Mouse (Mus musculus): Measurements from ENCODE around the gene 4921509C19Rik. TPM values are rescaled to one million over a fixed set of nuclear protein-coding genes. Genes with fewer than 3 reads are reported as not detected.
"Not testable (repeated sequence)": the region's sequence is repeated elsewhere in the genome, so short reads cannot be mapped to it uniquely, and the experiment has no call there.

Gene 4921509C19Rik
- polyA plus RNA-seq (2016; fragmentation: Nextera tagmentation; extraction: Ambion mirVana): not detected in 2 replicates

GRCm38 (mm10) chr2:151476053-151476452 is at the start of gene 4921509C19Rik:
Gene 4921509C19Rik, minus strand, starts transcription at chr2:151476153.
- H3K4me1 ChIP-seq; DNase-seq (ENCODE audit: low spot score); H3K4me3 ChIP-seq; H3K36me3 ChIP-seq; H3K9me3 ChIP-seq; H3K27ac ChIP-seq; H3K27me3 ChIP-seq (ENCODE audit: insufficient read depth, poor library complexity, severe bottlenecking): not testable (repeated sequence)
- whole genome bisulfite sequencing: 81% methylated on average over 5 of the region's 5 CpGs

- 59% methylated on average over 2 of the region's 2 CpGs for WGBS
- peaks cover 11% of the 10 kb centered on the region; the same call in 1 of the 2 replicates for H3K36me3 ChIP-seq
- DNase-seq (ENCODE audit: low spot score): no peak
Observed at GRCm38 (mm10) chr2:151525520-151525919, 49.6 kb upstream of the 4921509C19Rik start.

GRCm38 (mm10) chr2:151524324-151525041 is 48.5 kb upstream of the 4921509C19Rik start:
- no peak overlapping the region for H3K4me3 ChIP-seq
- H3K27ac ChIP-seq: no peak overlapping the region
- peaks cover 16% of the 10 kb centered on the region; the same call in 1 of the 2 replicates for H3K36me3 ChIP-seq
- DNase-seq (ENCODE audit: low spot score): no peak
- no peaks in the 10 kb centered on the region for H3K27me3 ChIP-seq (ENCODE audit: insufficient read depth, poor library complexity, severe bottlenecking)
- WGBS: 18% methylated on average over 4 of the region's 4 CpGs
- no peaks in the 10 kb centered on the region for H3K9me3 ChIP-seq
- H3K4me1 ChIP-seq: peaks cover 9% of the 10 kb centered on the region; the same call in 1 of the 2 replicates

More at GRCm38 (mm10) chr2:151525520-151525919, 49.6 kb upstream of the 4921509C19Rik start:
- no peaks in the 10 kb centered on the region for H3K9me3 ChIP-seq
- H3K4me3 ChIP-seq: no peak overlapping the region
- H3K27me3 ChIP-seq (ENCODE audit: insufficient read depth, poor library complexity, severe bottlenecking): no peaks in the 10 kb centered on the region
- peaks cover 12% of the 10 kb centered on the region for H3K4me1 ChIP-seq
- H3K27ac ChIP-seq: no peak overlapping the region

- Histone ChIP-seq H3K27me3 (ENCODE audit: insufficient read depth, poor library complexity, severe bottlenecking) (no peaks in the 10 kb centered on the region), H3K4me1 (no peaks in the 10 kb centered on the region), H3K4me3 (no peak overlapping the region), H3K9me3 (no peaks in the 10 kb centered on the region), H3K36me3 (peaks cover 40% of the 10 kb centered on the region), H3K27ac (no peak overlapping the region)
- WGBS: 84% methylated on average over 2 of the region's 2 CpGs
- DNase-seq (ENCODE audit: low spot score): no peak
Observed at GRCm38 (mm10) chr2:151519000-151519399, 43.0 kb upstream of the 4921509C19Rik start.

GRCm38 (mm10) chr2:151513525-151514285 is 37.8 kb upstream of the 4921509C19Rik start:
- H3K36me3 ChIP-seq: peaks cover 67% of the 10 kb centered on the region

GRCm38 (mm10) chr2:151512199-151512598 is 36.2 kb upstream of the 4921509C19Rik start:
- no peak overlapping the region for H3K27ac ChIP-seq
- peaks cover 79% of the 10 kb centered on the region for H3K36me3 ChIP-seq
- no peaks in the 10 kb centered on the region for H3K27me3 ChIP-seq (ENCODE audit: insufficient read depth, poor library complexity, severe bottlenecking)
- no peaks in the 10 kb centered on the region for H3K4me1 ChIP-seq
- peak; percentile 33 for DNase-seq (ENCODE audit: low spot score)
- no peak overlapping the region for H3K4me3 ChIP-seq
- H3K9me3 ChIP-seq: no peaks in the 10 kb centered on the region

More at GRCm38 (mm10) chr2:151513525-151514285, 37.8 kb upstream of the 4921509C19Rik start:
- Histone ChIP-seq H3K27ac (no peak overlapping the region), H3K4me1 (no peaks in the 10 kb centered on the region), H3K9me3 (no peaks in the 10 kb centered on the region), H3K27me3 (ENCODE audit: insufficient read depth, poor library complexity, severe bottlenecking) (no peaks in the 10 kb centered on the region), H3K4me3 (no peak overlapping the region)
- no peak for DNase-seq (ENCODE audit: low spot score)
- 78% methylated on average over 3 of the region's 3 CpGs for WGBS

GRCm38 (mm10) chr2:151504226-151504625 is 28.3 kb upstream of the 4921509C19Rik start:
- Histone ChIP-seq H3K27me3 (ENCODE audit: insufficient read depth, poor library complexity, severe bottlenecking) (no peaks in the 10 kb centered on the region), H3K4me3 (no peak overlapping the region), H3K27ac (no peak overlapping the region), H3K9me3 (no peaks in the 10 kb centered on the region), H3K4me1 (no peaks in the 10 kb centered on the region), H3K36me3 (peaks cover 90% of the 10 kb centered on the region)
- no peak for DNase-seq (ENCODE audit: low spot score)
- 88% methylated on average over 4 of the region's 4 CpGs for WGBS

- H3K36me3 ChIP-seq: peaks cover 82% of the 10 kb centered on the region
Observed at GRCm38 (mm10) chr2:151500442-151501007, 24.6 kb upstream of the 4921509C19Rik start.

GRCm38 (mm10) chr2:151498358-151498757 is 22.4 kb upstream of the 4921509C19Rik start:
- Histone ChIP-seq H3K36me3 (peaks cover 61% of the 10 kb centered on the region), H3K4me1 (peaks cover 7% of the 10 kb centered on the region; the same call in 1 of the 2 replicates)
- 64% methylated on average over 3 of the region's 3 CpGs for WGBS

More at GRCm38 (mm10) chr2:151500442-151501007, 24.6 kb upstream of the 4921509C19Rik start:
- Histone ChIP-seq H3K4me3 (no peak overlapping the region), H3K9me3 (no peaks in the 10 kb centered on the region), H3K27ac (no peak overlapping the region), H3K4me1 (no peaks in the 10 kb centered on the region), H3K27me3 (ENCODE audit: insufficient read depth, poor library complexity, severe bottlenecking) (no peaks in the 10 kb centered on the region)
- 89% methylated on average over 6 of the region's 6 CpGs for WGBS
- no peak for DNase-seq (ENCODE audit: low spot score)

GRCm38 (mm10) chr2:151494035-151494803 is 18.3 kb upstream of the 4921509C19Rik start, which contains the start of gene Nsfl1c:
Gene Nsfl1c, plus strand, starts transcription at chr2:151494182.
- Histone ChIP-seq H3K36me3 (peaks cover 26% of the 10 kb centered on the region), H3K9me3 (no peaks in the 10 kb centered on the region), H3K4me3 (peak within 1 kb of the TSS; percentile 98), H3K27ac (peak within 1 kb of the TSS; percentile 92), H3K4me1 (peaks cover 7% of the 10 kb centered on the region; the same call in 1 of the 2 replicates), H3K27me3 (ENCODE audit: insufficient read depth, poor library complexity, severe bottlenecking) (no peaks in the 10 kb centered on the region)
- DNase-seq (ENCODE audit: low spot score): peak; percentile 96
- 1% methylated on average over 73 of the region's 73 CpGs for WGBS

More at GRCm38 (mm10) chr2:151498358-151498757, 22.4 kb upstream of the 4921509C19Rik start:
- DNase-seq (ENCODE audit: low spot score): no peak
- Histone ChIP-seq H3K27me3 (ENCODE audit: insufficient read depth, poor library complexity, severe bottlenecking) (no peaks in the 10 kb centered on the region), H3K4me3 (no peak overlapping the region), H3K27ac (no peak overlapping the region), H3K9me3 (no peaks in the 10 kb centered on the region)

- H3K27me3 ChIP-seq (ENCODE audit: insufficient read depth, poor library complexity, severe bottlenecking): no peaks in the 10 kb centered on the region
- H3K4me1 ChIP-seq: no peaks in the 10 kb centered on the region
- H3K27ac ChIP-seq: no peak overlapping the region
- no peaks in the 10 kb centered on the region for H3K9me3 ChIP-seq
- no peaks in the 10 kb centered on the region for H3K36me3 ChIP-seq
- peak; percentile 53 for DNase-seq (ENCODE audit: low spot score)
- no peak overlapping the region for H3K4me3 ChIP-seq
Observed at GRCm38 (mm10) chr2:151486496-151486895, 10.5 kb upstream of the 4921509C19Rik start.

- H3K27ac ChIP-seq; H3K27me3 ChIP-seq (ENCODE audit: insufficient read depth, poor library complexity, severe bottlenecking); H3K36me3 ChIP-seq; H3K9me3 ChIP-seq; H3K4me1 ChIP-seq; H3K4me3 ChIP-seq; DNase-seq (ENCODE audit: low spot score): not testable (repeated sequence)
- WGBS: 62% methylated on average over 4 of the region's 4 CpGs
Observed at GRCm38 (mm10) chr2:151434971-151435370, 41.0 kb downstream of the 4921509C19Rik start.
